Mouse (Mus musculus) embryonic facial prominence, embryonic 12.5 days (tissue): Measurements from ENCODE around the gene Anxa6. TPM values are rescaled to one million over a fixed set of nuclear protein-coding genes. Genes with fewer than 3 reads are reported as not detected.
"Not testable (repeated sequence)": the region's sequence is repeated elsewhere in the genome, so short reads cannot be mapped to it uniquely, and the experiment has no call there.

Experiments
- ATAC-seq: fragments of 200-750 bp; cut with Nextera tagmentation; 2 replicates; pipeline ENCODE4 v1.8.0; 2017; ENCODE audit not compliant: insufficient number of reproducible peaks, insufficient read depth, low FRiP score, low TSS enrichment
- H3K27ac ChIP-seq: fragments of 300-500 bp; sonication (generic); 2 replicates; pipeline ENCODE4 v1.5.1; 2016; ENCODE audit warnings: mild to moderate bottlenecking
- H3K27me3 ChIP-seq: fragments of 300-500 bp; sonication (generic); 2 replicates; pipeline ENCODE4 v1.6.1; 2016; ENCODE audit warnings: mild to moderate bottlenecking, moderate library complexity
- H3K36me3 ChIP-seq: fragments of 300-500 bp; sonication (generic); 2 replicates; pipeline ENCODE4 v1.6.1; 2016; ENCODE audit warnings: mild to moderate bottlenecking
- H3K4me1 ChIP-seq: fragments of 300-500 bp; sonication (generic); 2 replicates; pipeline ENCODE4 v1.6.1; 2016
- H3K4me2 ChIP-seq: fragments of 300-500 bp; sonication (generic); replicated peaks from 2 replicates; pipeline ENCODE4 v1.6.1; 2016; ENCODE audit warnings: mild to moderate bottlenecking, moderate library complexity
- H3K4me3 ChIP-seq: fragments of 300-500 bp; sonication (generic); 2 replicates; pipeline ENCODE4 v1.5.1; 2016; ENCODE audit warnings: mild to moderate bottlenecking
- H3K9ac ChIP-seq: fragments of 300-500 bp; sonication (generic); 2 replicates; pipeline ENCODE4 v1.6.1; 2016; ENCODE audit warnings: mild to moderate bottlenecking, moderate library complexity
- H3K9me3 ChIP-seq: fragments of 300-500 bp; sonication (generic); 2 replicates; pipeline ENCODE4 v1.6.1; 2016; ENCODE audit warnings: mild to moderate bottlenecking, moderate library complexity
- WGBS: fragments of 180-500 bp; shearing (Covaris S2); methylation state at CpG from one replicate; pipeline ENCODE4 v1.1.7; 2016; 5-methylcytosine and 5-hydroxymethylcytosine counted together
- polyA plus RNA-seq: library from polyadenylated mRNA; unstranded; fragments of >200 nt; fragmentation: Nextera tagmentation; extraction: Ambion mirVana; gene quantifications from 2 replicates; pipeline ENCODE4 v1.2.1, GENCODE M21; 2016

Anxa6 gene
- polyA plus RNA-seq, 1 experiment from 2014 or later = 212 TPM

GRCm38 (mm10) chr11:54973481-54974212, 59.6 kb downstream of the Anxa6 start:
- Histone ChIP-seq H3K9me3 (no peaks in the 10 kb centered on the region), H3K27ac (0 out of 2 replicates have a peak overlapping the region, but pooled peaks have one; percentile 6), H3K9ac (no peak overlapping the region), H3K27me3 (no peaks in the 10 kb centered on the region), H3K4me3 (no peak overlapping the region), H3K36me3 (peaks cover 8% of the 10 kb centered on the region), H3K4me2 (no peak overlapping the region), H3K4me1 (no peaks in the 10 kb centered on the region)
- ATAC-seq = no peak
- WGBS = 64% methylated on average over 8 of the region's 8 CpGs

- Histone ChIP-seq H3K4me1 (no peaks in the 10 kb centered on the region), H3K9ac (no peak overlapping the region), H3K27me3 (no peaks in the 10 kb centered on the region), H3K9me3 (no peaks in the 10 kb centered on the region), H3K4me2 (no peak overlapping the region), H3K27ac (no peak overlapping the region), H3K36me3 (peaks cover 3% of the 10 kb centered on the region; the same call in 1 of the 2 replicates), H3K4me3 (no peak overlapping the region)
- 58% methylated on average over 5 of the region's 6 CpGs for WGBS
- ATAC-seq = no peak
Observed at GRCm38 (mm10) chr11:54972789-54973188, 60.5 kb downstream of the Anxa6 start.

- Histone ChIP-seq H3K36me3 (no peaks in the 10 kb centered on the region), H3K27me3 (no peaks in the 10 kb centered on the region), H3K9ac (no peak overlapping the region), H3K4me2 (no peak overlapping the region), H3K4me3 (no peak overlapping the region), H3K4me1 (no peaks in the 10 kb centered on the region), H3K27ac (no peak overlapping the region), H3K9me3 (no peaks in the 10 kb centered on the region)
- ATAC-seq = no peak
- WGBS = 54% methylated on average over 4 of the region's 4 CpGs
Observed at GRCm38 (mm10) chr11:54972049-54972723, 61.1 kb downstream of the Anxa6 start.

- 69% methylated on average over 8 of the region's 8 CpGs for WGBS
- no peak overlapping the region for H3K4me3 ChIP-seq
- H3K27ac ChIP-seq = no peak overlapping the region
- H3K9ac ChIP-seq = no peak overlapping the region
- no peaks in the 10 kb centered on the region for H3K27me3 ChIP-seq
- no peaks in the 10 kb centered on the region for H3K9me3 ChIP-seq
- no peak overlapping the region for H3K4me2 ChIP-seq
- no peaks in the 10 kb centered on the region for H3K4me1 ChIP-seq
- no peak for ATAC-seq
- no peaks in the 10 kb centered on the region for H3K36me3 ChIP-seq
Observed at GRCm38 (mm10) chr11:54971365-54972048, 61.7 kb downstream of the Anxa6 start.

GRCm38 (mm10) chr11:54965234-54965633, 68.0 kb downstream of the Anxa6 start:
- Histone ChIP-seq H3K9me3 (no peaks in the 10 kb centered on the region), H3K9ac (no peak overlapping the region), H3K4me1 (no peaks in the 10 kb centered on the region; the same call in 1 of the 2 replicates), H3K4me2 (no peak overlapping the region), H3K4me3 (no peak overlapping the region), H3K27me3 (no peaks in the 10 kb centered on the region), H3K36me3 (no peaks in the 10 kb centered on the region), H3K27ac (no peak overlapping the region)
- ATAC-seq = no peak
- WGBS = 83% methylated on average over 6 of the region's 6 CpGs

GRCm38 (mm10) chr11:54962810-54963209, 70.4 kb downstream of the Anxa6 start, which contains the start of gene Tnip1:
Tnip1 (minus strand) TSS chr11:54962917.
- ATAC-seq = no peak
- 39% methylated on average over 6 of the region's 6 CpGs for WGBS
- Histone ChIP-seq H3K4me3 (no peak within 1 kb of the TSS), H3K4me2 (no peak within 1 kb of the TSS), H3K9ac (0 out of 2 replicates have a peak within 1 kb of the TSS, but pooled peaks have one; percentile 10), H3K27ac (no peak within 1 kb of the TSS), H3K9me3 (no peaks in the 10 kb centered on the region), H3K27me3 (no peaks in the 10 kb centered on the region), H3K36me3 (no peaks in the 10 kb centered on the region), H3K4me1 (no peaks in the 10 kb centered on the region; the same call in 1 of the 2 replicates)

- Histone ChIP-seq H3K27ac (no peak overlapping the region), H3K36me3 (no peaks in the 10 kb centered on the region), H3K4me2 (no peak overlapping the region), H3K9ac (no peak overlapping the region), H3K27me3 (no peaks in the 10 kb centered on the region), H3K4me1 (no peaks in the 10 kb centered on the region; the same call in 1 of the 2 replicates), H3K9me3 (no peaks in the 10 kb centered on the region), H3K4me3 (no peak overlapping the region)
- ATAC-seq = no peak
- 68% methylated on average over 3 of the region's 3 CpGs for WGBS
Observed at GRCm38 (mm10) chr11:54961921-54962320, 71.3 kb downstream of the Anxa6 start.

- WGBS = 65% methylated on average over 6 of the region's 6 CpGs
- Histone ChIP-seq H3K4me1 (no peaks in the 10 kb centered on the region; the same call in 1 of the 2 replicates), H3K4me3 (no peak overlapping the region), H3K4me2 (no peak overlapping the region), H3K27ac (no peak overlapping the region), H3K27me3 (no peaks in the 10 kb centered on the region), H3K9ac (no peak overlapping the region), H3K9me3 (no peaks in the 10 kb centered on the region), H3K36me3 (no peaks in the 10 kb centered on the region)
- ATAC-seq = no peak
Observed at GRCm38 (mm10) chr11:54961164-54961850, 71.9 kb downstream of the Anxa6 start.

- H3K36me3 ChIP-seq = no peaks in the 10 kb centered on the region
- H3K27ac ChIP-seq = no peak overlapping the region
- H3K9me3 ChIP-seq = no peaks in the 10 kb centered on the region
- H3K4me1 ChIP-seq = no peaks in the 10 kb centered on the region; the same call in 1 of the 2 replicates
- 79% methylated on average over 6 of the region's 6 CpGs for WGBS
- ATAC-seq = no peak
- no peak overlapping the region for H3K9ac ChIP-seq
- no peak overlapping the region for H3K4me3 ChIP-seq
- H3K4me2 ChIP-seq = no peak overlapping the region
- no peaks in the 10 kb centered on the region for H3K27me3 ChIP-seq
Observed at GRCm38 (mm10) chr11:54960251-54960650, 73.0 kb downstream of the Anxa6 start.

- Histone ChIP-seq H3K4me3 (no peak overlapping the region), H3K27ac (no peak overlapping the region), H3K36me3 (no peaks in the 10 kb centered on the region), H3K9me3 (no peaks in the 10 kb centered on the region), H3K4me1 (peaks cover 8% of the 10 kb centered on the region; the same call in 1 of the 2 replicates), H3K9ac (no peak overlapping the region), H3K4me2 (no peak overlapping the region), H3K27me3 (no peaks in the 10 kb centered on the region)
- WGBS = 48% methylated on average over 3 of the region's 3 CpGs
- ATAC-seq = no peak
Observed at GRCm38 (mm10) chr11:54958571-54959073, 74.6 kb downstream of the Anxa6 start.

GRCm38 (mm10) chr11:54957708-54958107, 75.5 kb downstream of the Anxa6 start:
- not testable (repeated sequence) for H3K27ac ChIP-seq, H3K27me3 ChIP-seq, H3K36me3 ChIP-seq, ATAC-seq, H3K9ac ChIP-seq, H3K4me2 ChIP-seq, H3K4me1 ChIP-seq, H3K4me3 ChIP-seq, H3K9me3 ChIP-seq
- 83% methylated on average over 3 of the region's 3 CpGs for WGBS
